Mouse (Mus musculus): Measurements from ENCODE around the gene Hif3a. TPM values are rescaled to one million over a fixed set of nuclear protein-coding genes. Genes with fewer than 3 reads are reported as not detected.

Hif3a gene
- polyA plus RNA-seq, 1 experiment from 2014 or later = 8.6 TPM

GRCm38 (mm10) chr7:17030239-17030638 is 32.0 kb downstream of the Hif3a start:
- 81% methylated on average over 7 of the region's 7 CpGs for WGBS

GRCm38 (mm10) chr7:17028923-17029322 is 33.3 kb downstream of the Hif3a start:
- Histone ChIP-seq H3K4me2 (ENCODE audit: low read depth, low read length, severe bottlenecking) (no peak overlapping the region), H3K9me3 (ENCODE audit: control insufficient read depth, low read length) (no peaks in the 10 kb centered on the region), H3K4me3 (ENCODE audit: low read depth, low read length) (no peak overlapping the region), H3K4me1 (replicated peaks; ENCODE audit: control insufficient read depth, insufficient read depth, low read length) (peaks cover 13% of the 10 kb centered on the region; the same call in 1 of the 2 replicates), H3K27me3 (ENCODE audit: control insufficient read depth, insufficient read depth, low read length) (no peaks in the 10 kb centered on the region), H3K9ac (ENCODE audit: low read length) (no peak overlapping the region), H3K27ac (ENCODE audit: low read depth, low read length) (no peak overlapping the region), H3K36me3 (ENCODE audit: control insufficient read depth, insufficient read depth, low read length) (no peaks in the 10 kb centered on the region)
- DNase-seq (ENCODE audit: low spot score) (no peak), ATAC-seq (replicated peaks; ENCODE audit: low FRiP score) (no peak)
- 80% methylated on average over 7 of the region's 7 CpGs for whole genome bisulfite sequencing

More at GRCm38 (mm10) chr7:17030239-17030638, 32.0 kb downstream of the Hif3a start:
- DNase-seq (ENCODE audit: low spot score) = no peak
- Histone ChIP-seq H3K4me2 (ENCODE audit: low read depth, low read length, severe bottlenecking) (no peak overlapping the region), H3K27ac (ENCODE audit: low read depth, low read length) (no peak overlapping the region), H3K36me3 (ENCODE audit: control insufficient read depth, insufficient read depth, low read length) (no peaks in the 10 kb centered on the region), H3K4me1 (replicated peaks; ENCODE audit: control insufficient read depth, insufficient read depth, low read length) (peaks cover 10% of the 10 kb centered on the region; the same call in 1 of the 2 replicates), H3K27me3 (ENCODE audit: control insufficient read depth, insufficient read depth, low read length) (no peaks in the 10 kb centered on the region), H3K4me3 (ENCODE audit: low read depth, low read length) (no peak overlapping the region), H3K9ac (ENCODE audit: low read length) (no peak overlapping the region), H3K9me3 (ENCODE audit: control insufficient read depth, low read length) (no peaks in the 10 kb centered on the region)
- ATAC-seq (replicated peaks; ENCODE audit: low FRiP score) = no peak

GRCm38 (mm10) chr7:17027588-17028343 is 34.5 kb downstream of the Hif3a start, which contains the start of gene Ppp5c:
Ppp5c (minus strand) TSS chr7:17027924.
- H3K9ac ChIP-seq (ENCODE audit: low read length) = peak within 1 kb of the TSS; percentile 78
- H3K4me3 ChIP-seq (ENCODE audit: low read depth, low read length) = peak within 1 kb of the TSS; percentile 62
- peaks cover 15% of the 10 kb centered on the region; the same call in 1 of the 2 replicates for H3K4me1 ChIP-seq (replicated peaks; ENCODE audit: control insufficient read depth, insufficient read depth, low read length)
- DNase-seq (ENCODE audit: low spot score) = peak; percentile 98
- no peak within 1 kb of the TSS for H3K27ac ChIP-seq (ENCODE audit: low read depth, low read length)
- under 1% methylated on average over 55 of the region's 58 CpGs for WGBS
- no peaks in the 10 kb centered on the region for H3K27me3 ChIP-seq (ENCODE audit: control insufficient read depth, insufficient read depth, low read length)
- H3K9me3 ChIP-seq (ENCODE audit: control insufficient read depth, low read length) = no peaks in the 10 kb centered on the region
- no peaks in the 10 kb centered on the region for H3K36me3 ChIP-seq (ENCODE audit: control insufficient read depth, insufficient read depth, low read length)
- peak within 1 kb of the TSS; percentile 57 for H3K4me2 ChIP-seq (ENCODE audit: low read depth, low read length, severe bottlenecking)
- peak; percentile 88 for ATAC-seq (replicated peaks; ENCODE audit: low FRiP score)

- peak; percentile 73 for ATAC-seq (replicated peaks; ENCODE audit: low FRiP score)
- Histone ChIP-seq H3K4me1 (replicated peaks; ENCODE audit: control insufficient read depth, insufficient read depth, low read length) (peaks cover 15% of the 10 kb centered on the region; the same call in 1 of the 2 replicates), H3K9ac (ENCODE audit: low read length) (peak overlapping the region; percentile 78), H3K27ac (ENCODE audit: low read depth, low read length) (no peak overlapping the region), H3K4me3 (ENCODE audit: low read depth, low read length) (peak overlapping the region; percentile 62), H3K4me2 (ENCODE audit: low read depth, low read length, severe bottlenecking) (peak overlapping the region; percentile 56), H3K36me3 (ENCODE audit: control insufficient read depth, insufficient read depth, low read length) (peaks cover 4% of the 10 kb centered on the region; the same call in 1 of the 2 replicates), H3K27me3 (ENCODE audit: control insufficient read depth, insufficient read depth, low read length) (no peaks in the 10 kb centered on the region), H3K9me3 (ENCODE audit: control insufficient read depth, low read length) (no peaks in the 10 kb centered on the region)
- no peak for DNase-seq (ENCODE audit: low spot score)
- 10% methylated on average over 24 of the region's 24 CpGs for WGBS
Measured at GRCm38 (mm10) chr7:17026710-17027587, 35.3 kb downstream of the Hif3a start.

- Histone ChIP-seq H3K4me1 (replicated peaks; ENCODE audit: control insufficient read depth, insufficient read depth, low read length) (peaks cover 15% of the 10 kb centered on the region; the same call in 1 of the 2 replicates), H3K4me3 (ENCODE audit: low read depth, low read length) (peak overlapping the region; percentile 62), H3K4me2 (ENCODE audit: low read depth, low read length, severe bottlenecking) (peak overlapping the region; percentile 56), H3K27ac (ENCODE audit: low read depth, low read length) (no peak overlapping the region), H3K36me3 (ENCODE audit: control insufficient read depth, insufficient read depth, low read length) (peaks cover 6% of the 10 kb centered on the region; the same call in 1 of the 2 replicates), H3K27me3 (ENCODE audit: control insufficient read depth, insufficient read depth, low read length) (no peaks in the 10 kb centered on the region), H3K9ac (ENCODE audit: low read length) (peak overlapping the region; percentile 78), H3K9me3 (ENCODE audit: control insufficient read depth, low read length) (no peaks in the 10 kb centered on the region)
- WGBS = 83% methylated on average over 9 of the region's 9 CpGs
- DNase-seq (ENCODE audit: low spot score) (no peak), ATAC-seq (replicated peaks; ENCODE audit: low FRiP score) (no peak)
Measured at GRCm38 (mm10) chr7:17025896-17026622, 36.2 kb downstream of the Hif3a start.

GRCm38 (mm10) chr7:17025505-17025894 is 36.7 kb downstream of the Hif3a start:
- Histone ChIP-seq H3K4me1 (replicated peaks; ENCODE audit: control insufficient read depth, insufficient read depth, low read length) (peaks cover 15% of the 10 kb centered on the region; the same call in 1 of the 2 replicates), H3K36me3 (ENCODE audit: control insufficient read depth, insufficient read depth, low read length) (peaks cover 9% of the 10 kb centered on the region; the same call in 1 of the 2 replicates), H3K9ac (ENCODE audit: low read length) (no peak overlapping the region), H3K27ac (ENCODE audit: low read depth, low read length) (no peak overlapping the region), H3K9me3 (ENCODE audit: control insufficient read depth, low read length) (no peaks in the 10 kb centered on the region), H3K4me2 (ENCODE audit: low read depth, low read length, severe bottlenecking) (no peak overlapping the region), H3K27me3 (ENCODE audit: control insufficient read depth, insufficient read depth, low read length) (no peaks in the 10 kb centered on the region), H3K4me3 (ENCODE audit: low read depth, low read length) (no peak overlapping the region)
- WGBS = 82% methylated on average over 4 of the region's 4 CpGs
- ATAC-seq (replicated peaks; ENCODE audit: low FRiP score) (no peak), DNase-seq (ENCODE audit: low spot score) (no peak)

GRCm38 (mm10) chr7:17024814-17025504 is 37.3 kb downstream of the Hif3a start:
- no peak overlapping the region for H3K9ac ChIP-seq (ENCODE audit: low read length)
- peaks cover 15% of the 10 kb centered on the region; the same call in 1 of the 2 replicates for H3K4me1 ChIP-seq (replicated peaks; ENCODE audit: control insufficient read depth, insufficient read depth, low read length)
- no peaks in the 10 kb centered on the region for H3K9me3 ChIP-seq (ENCODE audit: control insufficient read depth, low read length)
- ATAC-seq (replicated peaks; ENCODE audit: low FRiP score) (no peak), DNase-seq (ENCODE audit: low spot score) (no peak)
- no peaks in the 10 kb centered on the region for H3K27me3 ChIP-seq (ENCODE audit: control insufficient read depth, insufficient read depth, low read length)
- H3K36me3 ChIP-seq (ENCODE audit: control insufficient read depth, insufficient read depth, low read length) = peaks cover 12% of the 10 kb centered on the region; the same call in 1 of the 2 replicates
- no peak overlapping the region for H3K4me2 ChIP-seq (ENCODE audit: low read depth, low read length, severe bottlenecking)
- no peak overlapping the region for H3K4me3 ChIP-seq (ENCODE audit: low read depth, low read length)
- WGBS = 90% methylated on average over 10 of the region's 10 CpGs
- H3K27ac ChIP-seq (ENCODE audit: low read depth, low read length) = no peak overlapping the region

Data from forebrain, embryonic 11.5 days (tissue).